Mouse (Mus musculus) MEL (cell line): ENCODE data around the gene Cyb5rl. TPM values are rescaled to one million over a fixed set of nuclear protein-coding genes. Genes with fewer than 3 reads are reported as not detected.

Experiments
- DNase-seq: peaks from one replicate; pipeline ENCODE4 v3.0.0; 2011; ENCODE audit warnings: low read depth, low spot score
- H3K27ac ChIP-seq: 2 replicates; pipeline ENCODE4 v1.5.1; 2012; ENCODE audit warnings: low read depth, mild to moderate bottlenecking, control low read depth, low read length, moderate library complexity; ENCODE audit not compliant: control insufficient read depth
- H3K27me3 ChIP-seq, 2 experiments: fragments of 150-350 bp in 1 of 2; sonication (generic) in 1 of 2; 2 replicates each; pipeline ENCODE4 v1.6.1; 2012; ENCODE audit warnings: low read length in 2 of 2, mild to moderate bottlenecking in 2 of 2, improper control_type of control experiment in 1 of 2, moderate library complexity in 1 of 2; ENCODE audit not compliant: insufficient read depth in 2 of 2, control insufficient read depth in 1 of 2
- H3K36me3 ChIP-seq, 2 experiments: 2 replicates each; pipeline ENCODE4 v1.6.1; 2012 to 2014; ENCODE audit warnings: low read length in 2 of 2, improper control_type of control experiment in 1 of 2, inconsistent platforms in 1 of 2, mild to moderate bottlenecking in 1 of 2; ENCODE audit not compliant: insufficient read depth in 2 of 2, control insufficient read depth in 1 of 2
- H3K4me1 ChIP-seq, 2 experiments: fragments of 150-350 bp in 1 of 2; sonication (generic) in 1 of 2; 2 replicates each; pipeline ENCODE4 v1.6.1; 2012; ENCODE audit warnings: low read length in 2 of 2, improper control_type of control experiment in 1 of 2, mild to moderate bottlenecking in 1 of 2; ENCODE audit not compliant: insufficient read depth in 2 of 2, control insufficient read depth in 1 of 2
- H3K4me3 ChIP-seq, 2 experiments: fragments of 150-350 bp in 1 of 2; sonication (generic) in 1 of 2; 2 replicates each; pipeline ENCODE4 v1.5.1; 2012; ENCODE audit warnings: low read depth in 2 of 2, low read length in 2 of 2, mild to moderate bottlenecking in 2 of 2, moderate library complexity in 2 of 2, control low read depth in 1 of 2, improper control_type of control experiment in 1 of 2; ENCODE audit not compliant: control insufficient read depth in 1 of 2, insufficient read depth in 1 of 2
- H3K79me2 ChIP-seq: 2 replicates; pipeline ENCODE4 v1.6.1; 2012; ENCODE audit warnings: mild to moderate bottlenecking, low read length, moderate library complexity; ENCODE audit not compliant: control insufficient read depth, poor library complexity, insufficient read depth
- H3K9ac ChIP-seq: 2 replicates; pipeline ENCODE4 v1.6.1; 2012; ENCODE audit warnings: low read depth, mild to moderate bottlenecking, control low read depth, low read length, moderate library complexity; ENCODE audit not compliant: control insufficient read depth, poor library complexity, severe bottlenecking
- H3K9me3 ChIP-seq: fragments of 150-350 bp; sonication (generic); replicated peaks from 2 replicates; pipeline ENCODE4 v1.6.1; 2012; ENCODE audit warnings: mild to moderate bottlenecking, low read length, improper control_type of control experiment, moderate library complexity; ENCODE audit not compliant: insufficient read depth
- CHD1 ChIP-seq: IDR thresholded peaks from 2 replicates; pipeline ENCODE4 v1.6.1; 2012; ENCODE audit warnings: low read depth, mild to moderate bottlenecking, inconsistent platforms, low read length, improper control_type of control experiment
- CHD2 ChIP-seq: IDR thresholded peaks from 2 replicates; pipeline ENCODE4 v1.6.1; 2011; ENCODE audit warnings: low read length, improper control_type of control experiment
- E2F4 ChIP-seq: IDR thresholded peaks from 2 replicates; pipeline ENCODE4 v1.6.1; 2011; ENCODE audit warnings: low read depth, low read length, improper control_type of control experiment, borderline replicate concordance
- ELF1 ChIP-seq: IDR thresholded peaks from 2 replicates; pipeline ENCODE4 v1.6.1; 2014; ENCODE audit warnings: low read depth, mild to moderate bottlenecking, inconsistent platforms, low read length, improper control_type of control experiment, moderate library complexity
- GABPA ChIP-seq: IDR thresholded peaks from 2 replicates; pipeline ENCODE4 v1.6.1; 2012; ENCODE audit warnings: low read depth, mild to moderate bottlenecking, inconsistent platforms, low read length, improper control_type of control experiment, moderate library complexity
- KAT2A ChIP-seq: conservative IDR thresholded peaks from 2 replicates; pipeline ENCODE4 v1.6.1; 2012; ENCODE audit warnings: low read depth, low read length, improper control_type of control experiment, inconsistent platforms
- MAFK ChIP-seq: IDR thresholded peaks from 2 replicates; pipeline ENCODE4 v1.6.1; 2011; ENCODE audit warnings: low read depth, mild to moderate bottlenecking, low read length, improper control_type of control experiment, borderline replicate concordance
- MAZ ChIP-seq: IDR thresholded peaks from 2 replicates; pipeline ENCODE4 v1.6.1; 2012; ENCODE audit warnings: low read depth, mild to moderate bottlenecking, inconsistent platforms, low read length, improper control_type of control experiment
- MEF2A ChIP-seq: IDR thresholded peaks from 2 replicates; pipeline ENCODE4 v1.6.1; 2014; ENCODE audit warnings: low read depth, mild to moderate bottlenecking, inconsistent platforms, low read length, improper control_type of control experiment; ENCODE audit not compliant: poor library complexity, insufficient replicate concordance, severe bottlenecking; ENCODE audit errors: extremely low read depth
- MXI1 ChIP-seq: IDR thresholded peaks from 2 replicates; pipeline ENCODE4 v1.6.1; 2011; ENCODE audit warnings: mild to moderate bottlenecking, low read depth, low read length, improper control_type of control experiment
- MYC ChIP-seq: IDR thresholded peaks from 2 replicates; pipeline ENCODE4 v1.6.1; 2011; ENCODE audit warnings: low read depth, mild to moderate bottlenecking, low read length, improper control_type of control experiment, moderate library complexity
- NELFE ChIP-seq: IDR thresholded peaks from 2 replicates; pipeline ENCODE4 v1.6.1; 2011; ENCODE audit warnings: low read depth, low read length, improper control_type of control experiment
- POLR2A ChIP-seq, 2 experiments: IDR thresholded peaks; 2 replicates each; pipeline ENCODE4 v1.6.1; 2011 to 2012; ENCODE audit warnings: low read length in 2 of 2, mild to moderate bottlenecking in 2 of 2, control low read depth in 1 of 2, improper control_type of control experiment in 1 of 2, low read depth in 1 of 2, moderate library complexity in 1 of 2; ENCODE audit not compliant: control insufficient read depth in 1 of 2, insufficient read depth in 1 of 2, poor library complexity in 1 of 2
- POLR2AphosphoS2 ChIP-seq: IDR thresholded peaks from 2 replicates; pipeline ENCODE4 v1.6.1; 2011; ENCODE audit warnings: low read length, improper control_type of control experiment
- POLR2AphosphoS5 ChIP-seq: IDR thresholded peaks from 2 replicates; pipeline ENCODE4 v1.6.1; 2012; ENCODE audit warnings: low read depth, borderline replicate concordance, mild to moderate bottlenecking, inconsistent platforms, low read length, moderate library complexity, mixed read lengths
- SIN3A ChIP-seq: IDR thresholded peaks from 2 replicates; pipeline ENCODE4 v1.6.1; 2012; ENCODE audit warnings: low read length, improper control_type of control experiment, inconsistent platforms
- SMC3 ChIP-seq: IDR thresholded peaks from 2 replicates; pipeline ENCODE4 v1.6.1; 2011; ENCODE audit warnings: low read depth, low read length, improper control_type of control experiment
- TCF12 ChIP-seq: IDR thresholded peaks from 2 replicates; pipeline ENCODE4 v1.6.1; 2014; ENCODE audit warnings: low read depth, mild to moderate bottlenecking, inconsistent platforms, low read length, improper control_type of control experiment, moderate library complexity
- UBTF ChIP-seq: IDR thresholded peaks from 2 replicates; pipeline ENCODE4 v1.6.1; 2012; ENCODE audit warnings: low read depth, mild to moderate bottlenecking, inconsistent platforms, low read length, improper control_type of control experiment, moderate library complexity, borderline replicate concordance; ENCODE audit not compliant: insufficient read depth
- polyA plus RNA-seq, 2 experiments: library from polyadenylated mRNA; stranded (reverse) in 1 of 2; unstranded in 1 of 2; fragments of >175 nt in 1 of 2; fragments of >200 nt in 1 of 2; gene quantifications; 2 replicates each; pipeline versions ENCODE4 v1.2.1 to v1.2.4; 2012; ENCODE audit warnings: low replicate concordance in 2 of 2, low read depth in 1 of 2; ENCODE audit not compliant: insufficient read length in 2 of 2, insufficient read depth in 1 of 2, missing spikeins in 1 of 2
- total RNA-seq: library from RNA; depleted of rRNA; stranded (reverse); fragments of 300-350 nt; gene quantifications from 2 replicates; pipeline ENCODE4 v1.2.3, GENCODE M21; 2012

Cyb5rl gene
- total and polyA plus RNA-seq, 3 experiments = 8.5 to 9.3 TPM; not detected in 1

- Histone ChIP-seq H3K9ac (no peak overlapping the region), H3K4me3 (no peak overlapping the region), H3K9me3 (no peaks in the 10 kb centered on the region), H3K4me1 (0 out of 4 replicates have a peak, but pooled peaks cover 0 to 2% of the 10 kb centered on the region in 2 experiments), H3K79me2 (no peaks in the 10 kb centered on the region), H3K36me3 (no peaks in the 10 kb centered on the region; a peak in 1 of 4 replicates), H3K27me3 (no peaks in the 10 kb centered on the region; a peak in 1 of 4 replicates), H3K27ac (no peak overlapping the region)
- TF ChIP-seq ELF1 (no peak), CHD1 (no peak), E2F4 (no peak), SIN3A (no peak), NELFE (no peak), KAT2A (no peak), MYC (no peak), UBTF (no peak), CHD2 (no peak), POLR2AphosphoS2 (no peak), MEF2A (no peak), POLR2A (IDR thresholded peaks at IDR 0.05; ENCODE audit: control insufficient read depth in 1 of 2, insufficient read depth in 1 of 2, low read depth in 1 of 2, low read length in 2 of 2, poor library complexity in 1 of 2) (no peak), MAFK (no peak), TCF12 (no peak), POLR2AphosphoS5 (no peak), MXI1 (no peak), SMC3 (no peak), MAZ (no peak)
- no peak for DNase-seq
These were observed 51.1 kb downstream of the Cyb5rl start for GRCm38 (mm10) chr4:107117741-107118385.

- Histone ChIP-seq H3K4me3 (no peak overlapping the region), H3K79me2 (no peaks in the 10 kb centered on the region), H3K27ac (no peak overlapping the region), H3K9ac (no peak overlapping the region), H3K27me3 (no peaks in the 10 kb centered on the region; a peak in 1 of 4 replicates), H3K4me1 (0 out of 4 replicates have a peak, but pooled peaks cover 0 to 2% of the 10 kb centered on the region in 2 experiments), H3K9me3 (no peaks in the 10 kb centered on the region), H3K36me3 (no peaks in the 10 kb centered on the region; a peak in 1 of 4 replicates)
- no peak for TF ChIP-seq SMC3
- no peak for TF ChIP-seq GABPA
- TF ChIP-seq MXI1 = no peak
- DNase-seq = no peak
These were observed 52.3 kb downstream of the Cyb5rl start for GRCm38 (mm10) chr4:107119056-107119455.
